Mouse (Mus musculus) bone marrow macrophage, adult 2 months (primary cell): ENCODE measurements around the gene Sumf1.

ENCODE experiments used
- CTCF ChIP-seq: IDR thresholded peaks from 2 replicates; pipeline ENCODE4 v1.5.1; 2012; ENCODE audit warnings: low read depth, mild to moderate bottlenecking, low read length, moderate library complexity
- POLR2A ChIP-seq: IDR thresholded peaks from 2 replicates; pipeline ENCODE4 v1.6.1; 2012; ENCODE audit warnings: mild to moderate bottlenecking, low read depth, low read length, borderline replicate concordance

DNA sequence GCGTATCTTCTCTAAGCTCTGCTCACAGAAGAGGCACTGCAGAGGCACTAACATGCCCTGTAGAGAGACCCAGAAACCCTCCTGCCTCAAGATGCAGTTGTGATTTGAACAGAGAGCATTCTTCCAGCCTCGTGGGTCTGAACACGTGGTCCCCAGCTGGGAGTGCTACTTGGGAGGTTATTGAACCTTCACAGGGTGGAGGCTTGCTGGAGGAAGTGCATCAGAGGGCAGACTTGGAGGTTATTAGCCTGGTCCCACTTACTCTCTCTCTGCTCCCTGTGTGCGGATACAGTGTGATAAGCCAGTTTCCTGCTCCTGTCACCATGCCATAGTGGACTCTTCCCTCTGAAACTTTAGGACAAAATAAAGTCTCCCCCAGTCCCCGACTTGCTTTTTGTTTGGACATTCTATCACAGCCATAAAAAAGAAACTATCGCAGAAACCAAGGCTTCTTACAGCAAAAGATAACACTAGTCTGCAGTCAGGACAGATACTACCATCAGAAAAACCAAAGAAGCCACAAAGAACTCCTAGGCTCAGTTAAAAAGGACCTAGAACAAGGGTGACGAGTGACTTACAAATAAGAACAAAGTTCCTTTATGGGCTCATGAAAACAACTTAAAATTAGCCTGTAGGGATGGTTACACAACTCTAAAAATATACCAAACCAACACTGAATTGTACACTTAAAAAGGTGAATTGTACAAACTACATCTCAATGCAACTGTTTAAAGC is 17.3 kb downstream of the Sumf1 start:
- no peak for TF ChIP-seq CTCF
- TF ChIP-seq POLR2A, result no peak
